Comparison of ENCODE assay signal across 8 mouse cellular contexts in genomic region chr10:86302318-86302648, GRCm38 (mm10). TPM values are rescaled to one million over a fixed set of nuclear protein-coding genes. Genes with fewer than 3 reads are reported as not detected.
DNase-seq lines count a peak whose midpoint lies in the region; ATAC-seq and TF ChIP-seq lines count a peak whose summit lies in the region.

No protein-coding gene starts in this region.

- peak in 1 of 2 experiments; percentile 35 for DNase-seq in cerebellum, adult 2 months
- no peak for DNase-seq in cerebellum, adult 11 months
- no peak for DNase-seq in spleen, adult 2 months (ENCODE audit: low read depth in 1 of 2, low spot score in 2 of 2)
- no peak for DNase-seq in spleen, adult 12 weeks (ENCODE audit: low spot score)
- no peak for DNase-seq in liver, embryonic 13.5 days
- DNase-seq in right cerebral cortex, postnatal 25 days = no peak
- DNase-seq in ovary, postnatal 36 days (ENCODE audit: low spot score) = no peak

- H3K4me3 ChIP-seq in cerebellum, adult 2 months (replicated peaks; ENCODE audit: insufficient read depth, low read depth, low read length) = peak overlapping the region; percentile 13
- 0 out of 2 replicates have a peak overlapping the region, but pooled peaks have one; percentile 35 for H3K4me3 ChIP-seq in spleen, adult 2 months (ENCODE audit: extremely low read depth, insufficient read depth, insufficient read length)
- H3K4me3 ChIP-seq in liver, embryonic 13.5 days (replicated peaks) = peak overlapping the region; percentile 52; the same call in 1 of the 2 replicates

- peaks cover 10% of the 10 kb centered on the region for H3K4me1 ChIP-seq in cerebellum, adult 2 months (ENCODE audit: control insufficient read depth, insufficient read depth, low read length)
- no peaks in the 10 kb centered on the region for H3K4me1 ChIP-seq in spleen, adult 2 months (ENCODE audit: control insufficient read depth, insufficient read depth, insufficient read length)
- peaks cover 39% of the 10 kb centered on the region for H3K4me1 ChIP-seq in liver, embryonic 13.5 days (replicated peaks)

- no peak for TF ChIP-seq POLR2A in cerebellum, adult 2 months (IDR thresholded peaks at IDR 0.05; ENCODE audit: borderline replicate concordance, insufficient read depth, low read length)
- TF ChIP-seq POLR2A in spleen, adult 2 months (IDR thresholded peaks at IDR 0.05; ENCODE audit: low read depth, low read length) = no peak

- no peaks in the 10 kb centered on the region for H3K27me3 ChIP-seq in cerebellum, adult 2 months (ENCODE audit: control insufficient read depth, insufficient read depth, low read length)
- H3K27me3 ChIP-seq in spleen, adult 2 months (ENCODE audit: control insufficient read depth, insufficient read depth, low read length) = peaks cover 6% of the 10 kb centered on the region; the same call in 1 of the 2 replicates
- H3K27me3 ChIP-seq in liver, embryonic 13.5 days = peaks cover 50% of the 10 kb centered on the region

- no peak overlapping the region; the same call in 1 of the 2 replicates for H3K9ac ChIP-seq in liver, embryonic 13.5 days

- peak overlapping the region; percentile 70 for H3K27ac ChIP-seq in cerebellum, adult 2 months (ENCODE audit: insufficient read depth, low read length)
- H3K27ac ChIP-seq in spleen, adult 2 months (ENCODE audit: insufficient read depth, low read length) = peak overlapping the region; percentile 33
- peak overlapping the region; percentile 0; the same call in 1 of the 2 replicates for H3K27ac ChIP-seq in liver, embryonic 13.5 days

- no peak for TF ChIP-seq CTCF in cerebellum, adult 2 months (IDR thresholded peaks at IDR 0.05; ENCODE audit: borderline replicate concordance, insufficient read depth, low read depth, low read length)
- TF ChIP-seq CTCF in spleen, adult 2 months (IDR thresholded peaks at IDR 0.05; ENCODE audit: extremely low read depth, insufficient read depth, insufficient read length, insufficient replicate concordance) = no peak

- no peaks in the 10 kb centered on the region for H3K9me3 ChIP-seq in liver, embryonic 13.5 days (replicated peaks)

- H3K36me3 ChIP-seq in spleen, adult 2 months (ENCODE audit: control insufficient read depth, insufficient read depth, low read length) = no peaks in the 10 kb centered on the region
- H3K36me3 ChIP-seq in liver, embryonic 13.5 days = no peaks in the 10 kb centered on the region

- ATAC-seq in liver, embryonic 13.5 days (ENCODE audit: low read depth) = no peak
- no peak for ATAC-seq in monocyte, adult 5-6 weeks (replicated peaks; ENCODE audit: insufficient number of reproducible peaks, low FRiP score, low TSS enrichment, poor library complexity, severe bottlenecking)

- peak overlapping the region; percentile 75 for H3K4me2 ChIP-seq in liver, embryonic 13.5 days

- 67% methylated on average over 4 of the region's 4 CpGs for WGBS in cerebellum, adult 2 months
- 72% methylated on average over 4 of the region's 4 CpGs for WGBS in spleen, adult 2 months
- WGBS in liver, embryonic 13.5 days (ENCODE audit: insufficient replicate concordance) = 57% methylated on average over 4 of the region's 4 CpGs

RNA-seq across cellular contexts. Expression of gene Timp3, which starts 2.1 kb away (rescaled TPM):
- polyA plus RNA-seq in cerebellum, adult 2 months (2012; rRNA removed) = 47.7 and 48.9 TPM in 2 replicates
- polyA plus RNA-seq in spleen, adult 2 months (2012; rRNA removed) = 25.3 and 54.1 TPM in 2 replicates
- polyA plus RNA-seq in liver, embryonic 13.5 days (2015; fragmentation: Nextera tagmentation; extraction: Ambion mirVana) = 8.4 and 10.0 TPM in 2 replicates
- 0.10 TPM in 1 of 3 replicates, not detected in the others for total RNA-seq in monocyte, adult 5-6 weeks (2017)

Comparison
In these comparisons a context has a peak if more than half of its experiments do, and no peak if none do; other contexts are left out.
1. H3K27ac ChIP-seq: peak in every context shown above with its lines; median percentile 70 in cerebellum, adult 2 months; 33 in spleen, adult 2 months; 0 in liver, embryonic 13.5 days.